Mouse (Mus musculus) gastrocnemius, adult 18-20 months (tissue): ENCODE measurements around the gene Uqcc1. TPM values are rescaled to one million over a fixed set of nuclear protein-coding genes. Genes with fewer than 3 reads are reported as not detected.

Experiments used
- DNase-seq: peaks from one replicate; pipeline ENCODE4 v3.0.0; 2021; ENCODE audit warnings: low spot score
- long read RNA-seq, 2 experiments: library from polyadenylated mRNA; stranded (forward); transcript quantifications; one replicate each; pipeline ENCODE4 v2.0.0; 2021
- total RNA-seq, 2 experiments: library from RNA; stranded (reverse); gene quantifications; 2 replicates each; pipeline ENCODE4 v1.2.3; 2021

The Uqcc1 gene
- total RNA-seq, result 100 to 1,000 TPM; 155 to 182 TPM
- long read RNA-seq, experiment 1, transcript Uqcc1-204 (10 exons, 2,633 nt), result major isoform, 275 of 309 reads
- long read RNA-seq, experiment 1, partial matches to known transcripts, result 7 of 309 reads
- long read RNA-seq, experiment 1, other reads (novel, unspliced or antisense), result 23 of 309 reads
- long read RNA-seq, experiment 2, transcript Uqcc1-204 (10 exons, 2,633 nt), result major isoform, 145 of 171 reads
- long read RNA-seq, experiment 2, transcript Uqcc1-207 (10 exons, 2,413 nt), result minor isoform, 5 of 171 reads
- long read RNA-seq, experiment 2, partial matches to known transcripts, result 8 of 171 reads
- long read RNA-seq, experiment 2, other reads (novel, unspliced or antisense), result 13 of 171 reads

DNA sequence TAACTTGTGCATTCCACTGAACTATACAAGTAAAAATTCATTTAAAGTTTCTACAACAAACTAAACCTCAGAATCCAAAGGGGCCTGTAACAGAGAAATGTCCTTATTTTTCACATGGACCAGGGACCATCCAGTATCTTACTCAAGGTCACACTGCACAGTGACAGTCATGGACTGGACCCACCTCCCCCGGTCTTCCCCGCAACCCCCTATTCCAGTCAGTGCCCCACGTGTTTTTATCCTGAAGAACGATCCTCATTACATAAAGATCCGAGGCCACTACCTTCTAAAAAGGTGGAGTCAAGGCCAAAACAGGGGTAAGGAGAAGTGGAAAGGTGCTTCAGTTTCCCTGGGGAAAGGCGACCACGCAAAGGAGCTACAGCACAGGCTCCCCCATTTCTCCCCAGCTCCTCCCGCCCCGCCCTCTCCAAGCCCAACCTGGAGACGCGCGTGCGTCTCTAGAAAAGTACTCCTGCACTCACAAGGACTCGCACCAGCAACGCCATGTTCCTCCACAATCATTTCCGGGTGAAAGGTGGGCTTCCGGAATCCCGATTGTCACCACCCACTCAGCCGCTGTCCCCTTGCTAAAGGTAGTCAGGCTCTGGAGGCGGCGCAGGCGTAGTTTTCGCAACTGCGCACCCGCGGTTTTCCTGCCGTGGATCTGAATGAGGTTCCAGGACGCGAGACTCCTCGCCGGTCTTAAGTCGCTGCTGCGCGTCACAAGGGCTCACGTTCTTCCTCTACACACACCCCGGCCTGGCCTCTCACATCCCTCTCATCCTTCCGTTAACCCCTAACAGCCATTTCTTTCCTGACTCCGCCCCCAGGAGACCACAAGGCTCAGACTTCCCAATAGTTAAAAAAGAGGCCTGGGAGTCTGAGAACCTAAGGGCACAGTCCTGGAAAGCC, at the start of gene Uqcc1:
Gene Uqcc1, minus strand, starts transcription at position 780 of the 912 bp plus-strand sequence.
- peak; percentile 95 for DNase-seq

DNA sequence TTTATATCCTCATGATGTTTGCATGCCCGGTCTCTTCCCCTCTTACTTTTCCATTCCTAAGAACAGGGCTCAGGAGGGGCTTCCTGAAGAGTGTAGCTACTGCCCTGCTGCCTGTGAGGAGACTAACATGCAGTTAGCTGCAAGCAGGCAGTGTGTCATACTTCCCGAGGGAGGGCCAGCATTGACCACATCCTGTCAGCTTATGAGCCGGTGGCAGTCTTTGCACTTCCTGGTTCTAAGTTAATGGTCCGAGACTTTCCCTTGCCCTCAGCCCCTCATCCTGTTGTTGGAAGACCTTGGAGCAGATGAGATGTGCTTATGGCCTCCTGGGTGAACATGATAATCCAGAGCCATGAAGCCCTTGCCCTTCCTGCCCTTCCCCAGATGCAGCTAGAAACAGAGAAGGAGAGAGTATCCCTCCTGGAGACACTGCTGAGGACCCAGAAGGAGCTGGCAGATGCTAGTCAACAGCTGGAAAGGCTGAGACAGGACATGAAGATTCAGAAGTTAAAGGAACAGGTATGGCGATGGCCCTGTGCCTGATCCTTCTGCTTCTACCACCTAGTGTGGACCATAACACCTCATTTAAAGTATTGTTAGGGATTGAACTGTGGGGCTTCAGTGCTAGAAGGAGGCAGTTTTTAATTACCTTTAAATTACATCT, 49.4 kb upstream of the Uqcc1 start:
- no peak for DNase-seq

DNA sequence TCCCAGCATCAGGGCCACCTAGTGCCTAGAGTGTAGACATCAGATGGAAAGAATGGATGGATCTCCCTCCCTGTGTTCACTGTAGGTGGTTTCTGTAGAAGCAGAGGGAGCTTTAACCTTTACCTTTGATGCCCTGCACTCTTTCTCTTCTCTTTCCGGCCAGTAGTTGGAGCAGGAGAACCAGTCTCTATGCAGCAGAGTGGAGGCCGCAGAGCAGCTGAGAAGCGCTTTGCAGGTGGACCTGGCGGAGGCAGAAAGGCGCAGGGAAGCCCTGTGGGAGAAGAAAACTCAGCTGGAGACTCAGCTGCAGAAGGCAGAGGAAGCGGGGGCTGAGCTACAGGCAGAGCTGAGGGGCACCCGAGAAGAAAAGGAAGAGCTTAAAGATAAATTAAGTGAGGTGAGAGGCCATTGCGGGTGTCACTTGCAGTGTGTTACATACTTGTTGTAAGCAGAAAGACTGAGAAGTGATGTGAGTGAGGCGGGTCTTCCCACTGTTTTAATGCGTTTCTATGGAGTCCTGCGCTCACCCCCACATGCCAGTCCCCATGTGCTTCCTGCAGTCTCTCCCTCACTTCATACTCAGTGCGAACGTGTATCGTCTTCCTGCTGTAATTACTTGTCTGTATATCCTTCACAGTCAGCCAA, 44.1 kb upstream of the Uqcc1 start:
- no peak for DNase-seq

DNA sequence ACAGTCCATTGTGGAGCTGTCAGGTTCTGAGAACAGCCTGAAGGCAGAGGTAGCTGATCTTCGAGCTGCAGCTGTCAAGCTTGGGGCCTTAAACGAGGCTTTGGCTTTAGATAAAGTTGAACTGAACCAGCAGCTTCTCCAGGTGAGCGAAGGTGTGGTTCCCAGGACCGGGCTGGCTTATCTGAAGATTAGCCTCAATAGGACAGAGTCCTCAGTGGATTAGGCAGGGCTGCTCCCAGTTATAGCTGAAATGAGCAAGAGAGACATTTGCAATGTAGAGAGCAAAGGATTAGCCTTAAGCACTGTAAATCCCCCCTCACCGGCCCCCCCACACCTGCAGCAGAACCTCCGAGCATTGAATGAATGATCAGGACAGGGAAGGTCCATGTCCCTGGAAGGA, 43.2 kb upstream of the Uqcc1 start:
- no peak for DNase-seq

GRCm38 (mm10) chr2:155962991-155963390, 32.9 kb upstream of the Uqcc1 start:
- DNase-seq, result peak; percentile 31

- no peak for DNase-seq
These were observed 31.8 kb upstream of the Uqcc1 start for GRCm38 (mm10) chr2:155961862-155962261.

DNA sequence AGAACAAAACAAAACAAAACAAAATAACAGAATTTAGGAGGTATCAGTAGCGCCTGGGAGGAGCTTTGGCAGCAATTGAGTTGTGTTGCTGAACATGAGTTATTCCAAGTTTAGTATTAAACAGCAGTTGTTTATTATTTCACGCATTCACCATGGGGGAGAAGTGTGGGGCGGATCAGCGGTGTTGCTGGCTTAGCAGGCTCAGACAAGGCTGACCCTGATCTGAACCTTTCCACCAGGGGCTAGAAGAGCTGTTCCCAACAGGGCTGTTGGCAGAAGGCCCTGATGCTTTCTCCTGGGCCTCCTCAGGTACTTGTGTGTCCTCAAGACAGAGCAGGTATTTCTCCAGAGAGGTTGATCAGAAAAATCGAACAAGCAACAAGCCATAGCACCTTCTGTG, 29.9 kb upstream of the Uqcc1 start:
- DNase-seq, result no peak

DNA sequence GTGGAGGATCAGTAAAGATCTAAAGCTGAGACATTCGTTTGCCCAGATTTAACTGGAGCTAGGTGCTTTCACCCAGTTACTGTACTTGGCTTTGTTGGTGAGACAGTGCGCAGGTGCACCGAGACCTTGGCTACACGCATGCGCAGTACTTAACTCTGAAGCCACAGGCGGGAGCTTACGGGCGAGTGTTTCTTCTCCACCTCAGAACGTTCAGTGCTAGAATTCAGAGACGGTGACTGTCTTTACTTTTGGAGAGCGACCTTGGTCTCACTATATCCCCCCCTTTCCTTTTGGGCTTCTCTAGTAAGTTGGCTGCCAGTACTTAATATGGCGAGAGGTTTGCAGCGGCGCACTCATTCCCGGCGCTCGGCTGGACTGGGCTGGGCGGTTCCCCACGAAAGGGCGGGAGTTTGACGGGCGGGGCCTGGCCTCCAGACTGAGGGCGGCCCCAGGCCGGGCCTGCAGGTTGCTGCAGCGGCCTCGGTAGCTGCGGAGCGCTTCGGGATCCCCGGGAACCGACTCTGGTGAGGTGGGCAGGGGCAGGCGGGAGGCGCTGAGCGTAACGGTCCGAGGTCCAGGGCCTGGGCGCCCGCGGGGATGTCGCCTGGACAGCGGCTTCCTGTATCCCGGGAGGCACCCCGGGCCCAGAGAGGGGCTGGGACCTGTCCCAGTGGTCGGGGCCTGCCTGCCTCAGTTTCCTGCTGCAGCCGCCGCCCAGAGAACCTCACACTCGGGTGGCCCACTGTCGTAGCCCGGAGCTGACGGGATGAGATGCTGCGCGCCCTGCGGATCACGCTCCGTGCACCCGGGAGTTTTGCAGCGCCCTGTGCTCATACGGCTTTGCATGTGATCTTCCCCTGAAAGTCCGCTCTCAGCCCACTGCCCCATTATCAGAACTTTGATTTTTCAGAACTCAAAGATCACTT, 26.3 kb upstream of the Uqcc1 start, which contains the start of gene Cep250:
Gene Cep250, plus strand, starts transcription at position 325 of the 926 bp plus-strand sequence.
- DNase-seq, result peak; percentile 92

- DNase-seq, result peak; percentile 58
These were observed 21.9 kb upstream of the Uqcc1 start for GRCm38 (mm10) chr2:155952006-155952405.

GRCm38 (mm10) chr2:155949362-155949761, 19.3 kb upstream of the Uqcc1 start:
- peak; percentile 34 for DNase-seq

GRCm38 (mm10) chr2:155947390-155948002, 17.4 kb upstream of the Uqcc1 start:
- no peak for DNase-seq

GRCm38 (mm10) chr2:155946499-155946898, 16.4 kb upstream of the Uqcc1 start:
- no peak for DNase-seq

- peak; percentile 72 for DNase-seq
These were observed 16.0 kb upstream of the Uqcc1 start for GRCm38 (mm10) chr2:155946069-155946468.

DNA sequence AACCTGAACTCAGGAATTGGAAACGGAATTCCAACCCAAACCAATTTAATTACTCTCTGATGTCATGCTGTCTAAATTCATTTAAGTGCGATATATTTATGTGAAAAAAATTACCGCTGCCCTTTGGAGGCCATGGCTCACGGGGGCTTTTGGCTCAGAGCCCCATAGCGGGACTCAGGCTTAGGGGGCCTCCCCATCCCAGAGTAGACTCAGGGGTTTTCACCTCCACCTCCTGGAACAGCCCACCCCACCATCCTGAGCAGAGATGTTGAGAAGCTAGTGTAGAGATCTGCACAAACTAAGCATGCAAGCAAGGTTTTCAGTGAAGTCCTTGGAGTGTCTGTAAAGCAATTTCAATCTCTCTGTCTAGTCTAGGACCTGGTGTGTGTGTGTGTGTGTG, 15.5 kb upstream of the Uqcc1 start:
- no peak for DNase-seq

- DNase-seq, result no peak
These were observed 15.0 kb upstream of the Uqcc1 start, which contains the start of gene Gdf5 for GRCm38 (mm10) chr2:155945124-155945523. TSS of gene Gdf5 (minus strand) at chr2:155945367.

GRCm38 (mm10) chr2:155944685-155945084, 14.6 kb upstream of the Uqcc1 start:
- DNase-seq, result no peak

GRCm38 (mm10) chr2:155943463-155943862, 13.4 kb upstream of the Uqcc1 start:
- DNase-seq, result no peak

GRCm38 (mm10) chr2:155941697-155942442, 11.8 kb upstream of the Uqcc1 start:
- DNase-seq, result peak; percentile 31

GRCm38 (mm10) chr2:155940681-155941080, 10.6 kb upstream of the Uqcc1 start, which contains the start of gene Gm15557:
TSS of gene Gm15557 (plus strand) at chr2:155940728.
- DNase-seq, result no peak
